Mouse (Mus musculus): ENCODE measurements around the gene Il18bp.
"Not testable (repeated sequence)": the region's sequence is repeated elsewhere in the genome, so short reads cannot be mapped to it uniquely, and the experiment has no call there.

The Il18bp gene

DNA sequence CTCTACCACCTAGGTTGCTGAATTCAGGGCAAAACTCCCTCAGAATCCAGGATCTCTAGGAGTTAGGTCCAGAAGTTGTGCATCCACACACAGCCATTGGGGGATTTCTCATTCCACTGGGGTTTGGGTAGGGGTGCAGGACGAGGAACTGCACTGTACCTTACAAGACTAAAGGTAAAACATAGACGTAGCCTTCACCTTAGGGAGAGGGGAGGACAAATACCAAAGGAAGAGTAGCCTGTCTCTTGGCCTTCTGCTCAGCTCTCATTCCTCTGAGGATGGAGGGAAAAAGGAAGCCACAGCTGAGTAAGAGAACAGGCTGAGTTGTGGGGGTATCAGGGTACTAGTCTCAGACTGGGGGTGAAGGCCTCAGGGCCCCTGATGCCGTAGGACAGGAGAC lies at the start of gene Il18bp:
Il18bp (minus strand) TSS at position 101 of the 400 bp plus-strand sequence.
- DNase-seq, result no peak

GRCm38 (mm10) chr7:102066363-102066762 lies 47.9 kb upstream of the Il18bp start:
- DNase-seq, result no peak

GRCm38 (mm10) chr7:102065046-102065891 lies 46.8 kb upstream of the Il18bp start, which contains the start of the genes Rnf121, Xndc1 and Xntrpc:
Rnf121 (minus strand) TSS chr7:102065469.
Xndc1 (plus strand) TSS chr7:102065511.
Xntrpc (plus strand) TSS chr7:102065713.
- peak; percentile 93 for DNase-seq

DNA sequence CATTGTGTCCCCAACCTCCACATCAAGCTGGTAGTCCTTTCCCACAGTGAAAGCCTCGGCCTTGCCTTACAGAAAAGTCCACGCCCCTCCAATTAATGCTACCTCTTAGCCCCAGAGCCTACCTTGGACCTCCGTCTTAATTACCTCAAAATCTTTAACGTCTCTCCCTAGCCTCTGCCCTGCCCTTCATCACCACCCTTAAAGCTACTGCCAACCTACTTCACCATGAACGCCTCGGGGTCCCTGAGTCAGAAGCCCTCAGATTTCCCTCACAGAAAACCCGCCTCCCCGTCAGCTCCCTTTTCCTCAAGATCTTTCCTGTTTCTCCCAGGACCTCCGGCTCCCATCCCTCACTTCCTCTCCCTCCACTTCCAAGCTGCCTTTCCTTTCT lies 46.2 kb upstream of the Il18bp start:
- DNase-seq, result no peak

- DNase-seq, result no peak
These were observed 45.4 kb upstream of the Il18bp start for GRCm38 (mm10) chr7:102063891-102064290.

- no peak for DNase-seq
These were observed 43.7 kb upstream of the Il18bp start for GRCm38 (mm10) chr7:102062203-102062602.

- DNase-seq, result no peak
These were observed 42.9 kb upstream of the Il18bp start for GRCm38 (mm10) chr7:102061353-102061752.

DNA sequence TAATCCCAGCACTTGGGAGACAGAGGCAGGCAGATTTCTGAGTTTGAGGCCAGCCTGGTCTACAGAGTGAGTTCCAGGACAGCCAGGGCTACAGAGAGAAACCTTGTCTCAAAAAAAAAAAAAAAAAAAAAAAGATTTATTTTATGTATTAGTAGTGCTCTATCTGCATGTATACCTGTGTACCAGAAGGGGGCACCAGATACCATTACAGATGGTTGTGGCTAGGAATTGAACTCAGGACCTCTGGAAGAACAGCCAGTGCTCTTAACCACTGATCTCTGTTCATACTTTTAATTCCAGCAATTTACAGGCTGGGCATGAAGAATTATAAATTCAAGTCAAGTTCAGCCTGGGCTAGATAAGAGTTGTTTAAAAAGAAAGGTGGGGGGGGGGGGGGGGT lies 30.0 kb upstream of the Il18bp start:
- peak; percentile 9 for DNase-seq

GRCm38 (mm10) chr7:102042314-102042713 lies 23.8 kb upstream of the Il18bp start:
- DNase-seq, result no peak

- DNase-seq, result no peak
These were observed 18.8 kb upstream of the Il18bp start for GRCm38 (mm10) chr7:102037318-102037717.

- no peak for DNase-seq
These were observed 17.0 kb upstream of the Il18bp start for GRCm38 (mm10) chr7:102035534-102035933.

GRCm38 (mm10) chr7:102034904-102035303 lies 16.4 kb upstream of the Il18bp start:
- DNase-seq, result no peak

DNA sequence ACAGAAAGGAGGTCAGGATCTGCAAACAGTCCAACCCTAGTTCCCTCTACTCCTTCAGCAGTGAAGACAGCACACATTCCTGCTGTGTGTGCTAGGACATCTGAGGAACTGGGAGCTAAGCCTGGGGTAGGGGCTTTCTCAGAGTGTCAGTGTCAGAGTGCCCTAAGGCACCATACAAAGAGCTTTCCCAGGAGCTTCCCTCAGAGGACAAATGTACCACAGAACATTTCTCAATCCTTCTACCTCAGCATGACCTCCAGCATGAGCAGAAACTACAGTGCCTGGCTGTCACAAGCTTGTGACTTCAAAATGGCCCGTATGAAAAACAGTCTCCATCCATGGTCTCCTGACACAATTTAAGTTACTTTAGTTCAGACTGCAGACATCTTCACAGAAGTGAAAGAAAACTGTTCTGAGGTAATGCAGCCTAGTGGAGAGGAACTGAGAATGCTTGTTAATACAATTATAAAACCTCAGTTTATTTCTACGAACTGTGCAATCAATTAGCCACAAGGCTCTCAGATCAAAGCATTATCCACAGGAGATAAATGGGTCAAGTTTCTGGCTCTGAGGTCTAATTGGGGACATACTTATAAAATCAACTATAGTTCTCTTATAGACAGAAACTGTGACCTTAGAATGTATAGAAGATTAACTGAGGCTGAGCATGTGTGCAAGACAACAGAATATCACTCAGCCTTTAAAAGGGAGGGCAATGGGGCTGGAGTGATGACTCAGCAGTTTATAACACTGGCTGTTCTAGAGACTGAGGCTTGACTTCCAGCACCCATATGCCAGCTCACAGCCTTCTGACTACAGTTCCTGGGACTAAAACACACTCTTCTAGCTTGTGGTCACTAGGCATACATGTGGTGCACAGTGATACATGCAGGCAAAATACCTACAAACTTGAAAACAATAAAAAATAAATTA lies 7.0 kb upstream of the Il18bp start:
- DNase-seq, result no peak

DNA sequence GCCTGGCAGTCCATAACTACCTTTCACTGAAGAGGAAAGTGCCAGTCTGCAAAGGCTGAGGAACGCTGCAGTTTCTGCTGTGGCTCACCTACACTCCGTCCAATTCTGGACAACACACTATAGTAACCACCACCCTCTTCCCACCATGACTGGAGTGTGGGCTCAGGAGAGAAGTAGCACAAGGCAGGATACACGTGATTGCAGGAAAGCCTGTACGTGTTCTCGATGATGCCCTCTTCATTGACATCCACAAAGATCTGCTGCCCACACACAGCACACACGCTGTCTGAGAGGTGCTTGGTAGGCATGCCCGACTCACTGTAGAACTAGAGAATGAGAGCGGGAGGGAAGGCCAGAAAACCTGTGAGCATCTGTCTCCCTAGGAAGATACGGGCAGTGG lies 5.3 kb upstream of the Il18bp start:
- DNase-seq, result no peak

- not testable (repeated sequence) for DNase-seq
These were observed 2.4 kb upstream of the Il18bp start for GRCm38 (mm10) chr7:102020934-102021333.

GRCm38 (mm10) chr7:102019362-102019761 lies 872 bp upstream of the Il18bp start:
- no peak for DNase-seq

DNA sequence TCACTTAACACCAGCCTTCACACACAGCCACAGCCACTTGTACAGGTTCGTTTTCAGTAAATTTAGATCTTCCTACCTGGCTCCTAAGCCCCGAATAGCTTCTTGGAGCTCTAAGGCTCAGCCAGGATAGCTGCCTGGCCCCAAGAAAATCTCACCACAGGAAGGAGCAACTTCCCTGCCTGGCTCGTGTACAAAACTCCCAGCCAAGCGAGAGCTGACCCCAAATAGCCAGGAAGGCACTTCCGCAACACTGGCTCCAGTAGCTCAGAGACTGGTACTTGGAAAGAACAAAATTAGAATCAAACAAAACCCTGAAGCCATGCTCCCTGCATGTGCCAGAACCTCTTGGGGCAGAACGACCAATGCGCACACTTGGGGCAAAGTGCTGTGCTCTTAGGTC lies 456 bp downstream of the Il18bp start:
- DNase-seq, result no peak

DNA sequence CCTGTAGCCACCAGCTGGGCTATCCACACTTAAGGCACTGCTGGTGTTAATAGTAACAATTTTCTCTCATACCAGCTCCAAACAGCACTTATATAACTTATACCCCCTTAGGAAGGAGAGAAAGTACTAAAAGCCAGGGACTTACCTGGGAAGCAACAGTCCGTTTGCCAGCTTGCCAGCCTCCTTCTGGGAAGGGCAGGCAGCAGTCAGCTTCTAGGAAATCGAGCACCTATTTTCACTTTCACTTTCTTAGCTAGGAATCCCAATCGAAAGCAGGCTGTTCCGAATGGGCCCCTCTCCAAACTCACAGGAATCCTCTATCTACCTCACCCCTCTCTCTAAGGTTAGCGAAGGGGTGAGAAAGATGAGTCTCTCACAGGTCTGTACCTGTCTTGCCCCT lies 1.0 kb downstream of the Il18bp start:
- no peak for DNase-seq

DNA sequence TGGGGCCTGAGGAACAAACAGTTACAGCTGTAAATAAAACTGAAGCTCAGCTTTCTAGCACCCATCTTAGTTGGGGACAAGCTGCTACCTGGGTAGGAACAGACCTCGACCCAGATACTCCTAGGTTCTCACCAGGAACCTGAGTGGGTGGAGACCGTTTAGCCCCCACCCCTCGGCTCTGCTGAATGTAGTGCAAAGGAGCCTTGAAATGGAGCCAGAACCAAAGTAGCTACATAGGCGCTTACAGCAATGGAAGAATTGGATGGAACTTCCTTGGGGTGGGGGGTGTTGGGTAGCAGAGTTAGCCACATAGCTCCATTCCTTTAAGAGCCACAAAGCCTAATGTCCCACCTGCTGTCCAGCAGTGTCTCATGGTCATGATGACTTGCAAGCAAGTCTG lies 1.6 kb downstream of the Il18bp start:
- no peak for DNase-seq

DNA sequence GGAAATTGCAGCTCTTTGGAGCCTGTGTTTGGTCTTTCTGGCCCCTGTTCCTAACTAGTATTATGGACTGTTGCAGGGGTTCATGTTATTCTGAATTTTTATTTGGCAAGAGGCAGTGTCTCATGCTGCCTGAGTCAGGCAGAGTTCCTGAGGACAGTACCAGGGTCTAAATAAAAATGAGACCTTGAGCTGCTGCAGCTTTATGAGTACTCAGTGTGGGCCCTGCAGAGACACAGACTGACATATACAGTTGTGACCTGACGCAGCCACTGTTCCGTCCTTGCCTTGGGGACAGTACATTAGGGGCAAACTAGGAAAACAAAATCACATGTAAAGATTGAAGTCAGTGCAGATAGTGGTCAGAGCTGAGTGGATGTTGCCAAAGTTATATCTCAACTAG lies 3.5 kb downstream of the Il18bp start:
- DNase-seq, result no peak

GRCm38 (mm10) chr7:102013416-102013815 lies 5.1 kb downstream of the Il18bp start:
- no peak for DNase-seq

GRCm38 (mm10) chr7:102011855-102012254 lies 6.6 kb downstream of the Il18bp start:
- no peak for DNase-seq

- DNase-seq, result no peak
These were observed 12.0 kb downstream of the Il18bp start for GRCm38 (mm10) chr7:102006520-102006919.

Measured in thymus, postnatal 14 days (tissue).